Mouse (Mus musculus) cortical plate, adult 2 months (tissue): ENCODE measurements around the gene Isg20.

Source experiments
- CTCF ChIP-seq: fragments of 200-500 bp; IDR thresholded peaks from 2 replicates; pipeline ENCODE4 v1.5.1; 2011; ENCODE audit warnings: mild to moderate bottlenecking, control low read depth, low read length; ENCODE audit not compliant: insufficient read depth; ENCODE audit errors: extremely low read depth
- POLR2A ChIP-seq: fragments of 200-500 bp; IDR thresholded peaks from 2 replicates; pipeline ENCODE4 v1.6.1; 2011; ENCODE audit warnings: mild to moderate bottlenecking, low read length, control low read depth; ENCODE audit not compliant: insufficient read depth; ENCODE audit errors: extremely low read depth

DNA sequence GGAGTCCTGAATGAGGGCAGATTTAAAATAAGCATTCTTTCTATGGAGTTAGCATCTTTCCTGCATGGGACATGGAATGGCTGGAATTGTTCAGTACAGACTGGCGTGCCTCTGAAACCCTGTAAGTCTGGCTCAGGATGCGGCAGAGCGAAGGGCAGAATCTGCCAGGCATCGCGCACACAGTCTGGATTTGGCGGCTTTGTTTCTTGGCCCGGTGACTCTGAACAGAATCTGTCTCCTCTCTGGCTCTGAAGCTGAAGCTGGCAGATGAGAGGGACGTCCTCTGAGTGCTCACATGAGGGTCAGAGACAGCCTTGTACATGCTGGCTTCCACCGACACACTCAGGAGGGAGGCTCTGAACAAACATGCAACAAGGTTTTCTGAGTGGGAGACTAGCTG is 12.9 kb downstream of the Isg20 start:
- TF ChIP-seq CTCF (no peak), POLR2A (no peak)
